Comparison of ENCODE assay signal across 13 mouse cellular contexts in genomic region chr1:91959891-91960290, GRCm38 (mm10).
"Had no signal": no experiment of that assay in that cellular context is flagged by ENCODE, and none has a peak within 500 bp of the region (broad histone marks: within the 10 kb centered on the region; RNA-seq: fewer than 3 reads in every experiment).

No protein-coding gene starts in this region.

- H3K27me3 ChIP-seq: limb, embryonic 12.5 days; liver, embryonic 13.5 days; megakaryocyte, embryonic 14.5 days; stomach, embryonic 15.5 days had no signal

- DNase-seq: kidney, adult 8-10 months; kidney, postnatal 25 days; liver; liver, embryonic 13.5 days; liver, postnatal 0 days; thymus, postnatal 36 days had no signal

- ATAC-seq: intestine, postnatal 0 days; liver, postnatal 0 days; midbrain, embryonic 16.5 days had no signal

- H3K9ac ChIP-seq: limb, embryonic 12.5 days; liver, embryonic 13.5 days; liver, postnatal 0 days; stomach, embryonic 15.5 days had no signal

- H3K4me3 ChIP-seq: limb, embryonic 12.5 days; liver, embryonic 13.5 days; megakaryocyte, embryonic 14.5 days; stomach, embryonic 15.5 days had no signal

- H3K4me1 ChIP-seq: liver, embryonic 13.5 days; stomach, embryonic 15.5 days had no signal

- H3K9me3 ChIP-seq: limb, embryonic 12.5 days; liver, embryonic 13.5 days; megakaryocyte, embryonic 14.5 days; stomach, embryonic 15.5 days had no signal

- H3K27ac ChIP-seq: limb, embryonic 12.5 days; liver, embryonic 13.5 days; macrophage; stomach, embryonic 15.5 days had no signal

- H3K4me2 ChIP-seq: limb, embryonic 12.5 days; liver, embryonic 13.5 days; midbrain, embryonic 11.5 days; stomach, embryonic 15.5 days had no signal
